Mouse (Mus musculus) spleen, adult 2 months (tissue): Measurements from ENCODE around the gene Gpr37l1. TPM values are rescaled to one million over a fixed set of nuclear protein-coding genes. Genes with fewer than 3 reads are reported as not detected.

ENCODE experiments used
- DNase-seq, 2 experiments: peaks; one replicate each; pipeline versions ENCODE4 v3.0.0 to v3.0.0-alpha.2; 2012 to 2021; ENCODE audit warnings: low spot score in 2 of 2, low read depth in 1 of 2
- H3K27ac ChIP-seq: fragments of 200-500 bp; 2 replicates; pipeline ENCODE4 v1.5.1; 2012; ENCODE audit warnings: low read length, inconsistent platforms; ENCODE audit not compliant: insufficient read depth
- H3K27me3 ChIP-seq: fragments of 200-500 bp; 2 replicates; pipeline ENCODE4 v1.6.1; 2012; ENCODE audit warnings: mild to moderate bottlenecking, moderate library complexity, low read length, inconsistent platforms; ENCODE audit not compliant: control insufficient read depth, insufficient read depth
- H3K36me3 ChIP-seq: fragments of 200-500 bp; 2 replicates; pipeline ENCODE4 v1.6.1; 2012; ENCODE audit warnings: mild to moderate bottlenecking, low read length, inconsistent platforms; ENCODE audit not compliant: control insufficient read depth, insufficient read depth
- H3K4me1 ChIP-seq: fragments of 200-500 bp; 2 replicates; pipeline ENCODE4 v1.6.1; 2011; ENCODE audit warnings: inconsistent platforms; ENCODE audit not compliant: control insufficient read depth, insufficient read depth, insufficient read length
- H3K4me3 ChIP-seq: fragments of 200-500 bp; 2 replicates; pipeline ENCODE4 v1.5.1; 2011; ENCODE audit warnings: mild to moderate bottlenecking, inconsistent platforms; ENCODE audit not compliant: insufficient read depth, insufficient read length; ENCODE audit errors: extremely low read depth
- CTCF ChIP-seq: fragments of 200-500 bp; IDR thresholded peaks from 2 replicates; pipeline ENCODE4 v1.5.1; 2011; ENCODE audit warnings: mild to moderate bottlenecking, inconsistent platforms; ENCODE audit not compliant: insufficient read depth, insufficient read length, insufficient replicate concordance; ENCODE audit errors: extremely low read depth
- POLR2A ChIP-seq: fragments of 200-500 bp; IDR thresholded peaks from 2 replicates; pipeline ENCODE4 v1.6.1; 2011; ENCODE audit warnings: low read depth, low read length, inconsistent platforms
- WGBS: fragments of 180-500 bp; shearing (Covaris S2); methylation state at CpG from one replicate; pipeline ENCODE4 v1.1.7; 2018; 5-methylcytosine and 5-hydroxymethylcytosine counted together
- polyA plus RNA-seq: library from polyadenylated mRNA; depleted of rRNA; stranded (reverse); fragments of >200 nt; gene quantifications from 2 replicates; pipeline ENCODE4 v1.2.3, GENCODE M21; 2012

The Gpr37l1 gene
- polyA plus RNA-seq, 1 experiment = 0.16 TPM

DNA sequence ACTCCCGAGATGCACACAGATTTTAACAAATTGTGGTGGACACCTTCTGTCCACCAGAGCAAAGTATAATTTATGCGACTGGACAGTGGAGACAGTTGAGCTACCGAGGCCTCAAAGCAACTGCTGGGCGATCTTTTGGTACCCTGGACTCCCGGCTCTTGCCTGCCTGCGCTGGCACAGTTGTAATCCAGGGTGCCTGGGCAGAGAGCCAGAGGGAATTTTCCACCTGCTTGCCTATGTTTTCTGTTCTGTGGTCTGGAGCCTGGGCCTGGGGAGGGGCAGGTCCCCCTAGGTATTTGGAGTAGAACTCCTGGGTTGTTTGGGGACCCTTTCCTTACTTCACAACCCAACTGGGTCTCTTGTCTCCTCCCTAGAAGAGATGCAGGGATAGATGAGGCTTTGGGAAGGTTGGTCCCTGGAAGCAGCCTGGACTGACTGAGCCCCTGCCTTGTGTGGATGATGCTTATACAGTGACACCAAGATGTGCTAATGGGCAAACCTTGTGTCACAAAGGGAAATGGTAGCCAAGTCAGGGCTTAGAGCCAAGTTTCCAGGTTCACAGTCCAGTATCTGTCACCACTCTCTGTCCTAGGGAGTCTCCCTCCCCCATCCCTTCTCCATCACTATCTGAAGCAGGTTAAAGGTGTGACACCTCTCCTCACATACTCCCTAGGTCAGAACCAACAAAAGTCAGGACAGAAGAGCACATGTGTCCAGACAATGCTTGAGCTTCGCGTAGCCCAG, 14.6 kb upstream of the Gpr37l1 start:
- Histone ChIP-seq H3K4me1 (no peaks in the 10 kb centered on the region), H3K27ac (no peak overlapping the region), H3K27me3 (no peaks in the 10 kb centered on the region), H3K4me3 (no peak overlapping the region), H3K36me3 (no peaks in the 10 kb centered on the region)
- DNase-seq = no peak
- TF ChIP-seq POLR2A (no peak), CTCF (no peak)
- 86% methylated on average over 8 of the region's 8 CpGs for WGBS

- WGBS = 82% methylated on average over 4 of the region's 4 CpGs
- Histone ChIP-seq H3K27me3 (no peaks in the 10 kb centered on the region), H3K27ac (no peak overlapping the region), H3K4me1 (no peaks in the 10 kb centered on the region), H3K4me3 (no peak overlapping the region), H3K36me3 (no peaks in the 10 kb centered on the region)
- no peak for DNase-seq
- TF ChIP-seq POLR2A = no peak
- no peak for TF ChIP-seq CTCF
Measured at GRCm38 (mm10) chr1:135181275-135181674, 13.8 kb upstream of the Gpr37l1 start.

DNA sequence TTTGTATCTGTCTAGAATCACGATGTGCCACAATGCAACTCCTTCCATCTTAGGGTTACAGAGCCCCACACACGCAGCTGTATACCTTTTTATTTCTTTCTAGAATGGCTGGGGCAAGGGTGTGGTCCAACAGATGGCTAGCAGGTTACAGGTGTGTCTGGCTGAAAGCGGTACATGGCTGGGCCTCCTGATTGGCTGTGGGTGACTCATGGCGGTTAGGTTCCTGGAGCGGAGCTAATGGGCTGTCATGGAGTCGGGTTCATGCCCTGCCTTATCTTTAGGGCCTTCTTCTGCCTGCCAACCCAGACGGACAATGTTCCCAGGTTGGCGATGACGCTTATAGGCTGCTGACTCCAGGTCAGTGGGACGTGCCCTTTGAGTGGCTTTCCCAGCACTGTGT, 13.3 kb upstream of the Gpr37l1 start:
- no peak overlapping the region for H3K4me3 ChIP-seq
- H3K27ac ChIP-seq = no peak overlapping the region
- TF ChIP-seq POLR2A (no peak), CTCF (no peak)
- H3K4me1 ChIP-seq = no peaks in the 10 kb centered on the region
- no peaks in the 10 kb centered on the region for H3K36me3 ChIP-seq
- no peaks in the 10 kb centered on the region for H3K27me3 ChIP-seq
- DNase-seq = no peak
- 89% methylated on average over 10 of the region's 10 CpGs for WGBS

DNA sequence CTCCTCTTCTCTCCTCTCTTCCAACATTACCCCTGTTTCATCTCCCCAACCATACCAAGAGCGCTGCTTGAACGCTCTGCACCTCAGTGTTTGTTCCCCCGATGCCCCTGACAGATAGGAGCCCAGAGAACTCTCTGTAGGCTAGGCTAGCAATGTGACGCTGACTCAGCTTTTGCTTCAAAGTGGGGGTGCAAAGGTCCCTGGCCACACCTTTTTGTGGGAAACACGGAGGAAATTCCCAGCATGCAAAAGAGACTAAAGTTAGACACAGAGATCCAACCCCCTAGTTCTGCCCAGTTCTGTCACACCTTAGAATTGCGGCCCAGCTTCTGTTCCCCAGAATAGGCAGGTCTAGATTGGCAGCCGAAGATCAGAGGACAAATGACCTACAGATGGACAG, 11.4 kb upstream of the Gpr37l1 start:
- H3K27me3 ChIP-seq = no peaks in the 10 kb centered on the region
- no peak for DNase-seq
- no peak for TF ChIP-seq POLR2A
- TF ChIP-seq CTCF = no peak
- no peaks in the 10 kb centered on the region for H3K36me3 ChIP-seq
- H3K27ac ChIP-seq = no peak overlapping the region
- H3K4me3 ChIP-seq = no peak overlapping the region
- WGBS = 88% methylated on average over 7 of the region's 7 CpGs
- H3K4me1 ChIP-seq = no peaks in the 10 kb centered on the region

DNA sequence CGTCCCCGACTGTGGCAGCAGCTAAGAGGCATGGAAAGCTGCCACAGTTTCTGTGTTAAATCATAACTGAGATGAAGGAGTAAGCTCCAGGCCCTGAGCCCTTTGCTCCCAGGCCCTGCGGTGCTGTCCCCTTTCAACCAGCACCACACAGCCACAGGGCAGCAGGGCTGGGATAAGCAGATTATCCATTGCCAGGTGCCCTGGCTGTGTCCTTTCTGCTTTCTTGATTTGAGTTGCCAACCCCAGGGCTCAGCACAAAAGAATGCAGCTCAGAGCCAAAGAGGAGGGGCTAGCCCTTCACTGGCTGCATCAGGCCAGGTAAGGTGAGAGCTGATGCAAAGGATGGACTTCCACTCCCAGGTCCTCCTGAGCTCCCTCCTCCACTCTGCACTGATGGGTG, 10.2 kb upstream of the Gpr37l1 start:
- no peaks in the 10 kb centered on the region for H3K36me3 ChIP-seq
- H3K4me1 ChIP-seq = no peaks in the 10 kb centered on the region
- H3K27ac ChIP-seq = no peak overlapping the region
- TF ChIP-seq CTCF (no peak), POLR2A (no peak)
- no peak for DNase-seq
- no peak overlapping the region for H3K4me3 ChIP-seq
- 97% methylated on average over 3 of the region's 3 CpGs for WGBS
- no peaks in the 10 kb centered on the region for H3K27me3 ChIP-seq

GRCm38 (mm10) chr1:135175176-135175575, 7.7 kb upstream of the Gpr37l1 start:
- TF ChIP-seq CTCF = no peak
- no peak for TF ChIP-seq POLR2A
- Histone ChIP-seq H3K4me3 (no peak overlapping the region), H3K36me3 (no peaks in the 10 kb centered on the region), H3K27me3 (no peaks in the 10 kb centered on the region), H3K27ac (no peak overlapping the region), H3K4me1 (no peaks in the 10 kb centered on the region)
- 81% methylated on average over 3 of the region's 3 CpGs for WGBS
- DNase-seq = no peak

- H3K4me3 ChIP-seq = no peak overlapping the region
- no peaks in the 10 kb centered on the region for H3K4me1 ChIP-seq
- H3K36me3 ChIP-seq = no peaks in the 10 kb centered on the region
- no peak for TF ChIP-seq POLR2A
- no peak for TF ChIP-seq CTCF
- DNase-seq = no peak
- 92% methylated on average over 6 of the region's 6 CpGs for WGBS
- no peaks in the 10 kb centered on the region for H3K27me3 ChIP-seq
- no peak overlapping the region for H3K27ac ChIP-seq
Measured at GRCm38 (mm10) chr1:135173311-135173710, 5.8 kb upstream of the Gpr37l1 start.
